Mouse (Mus musculus) lung, adult 2 months (tissue): ENCODE results near the gene 2010111I01Rik. TPM values are rescaled to one million over a fixed set of nuclear protein-coding genes. Genes with fewer than 3 reads are reported as not detected.

Experiments
- DNase-seq: peaks from one replicate; pipeline ENCODE4 v3.0.0; 2022
- H3K4me1 ChIP-seq: fragments of 200-500 bp; 2 replicates; pipeline ENCODE4 v1.6.1; 2011; ENCODE audit warnings: low read length; ENCODE audit not compliant: control insufficient read depth, insufficient read depth
- H3K4me3 ChIP-seq: fragments of 200-500 bp; replicated peaks from 2 replicates; pipeline ENCODE3; 2011; ENCODE audit warnings: low read depth, mild to moderate bottlenecking, control low read depth, low read length; ENCODE audit errors: extremely low read depth
- CTCF ChIP-seq: fragments of 200-500 bp; IDR thresholded peaks from 2 replicates; pipeline ENCODE4 v1.5.1; 2011; ENCODE audit warnings: mild to moderate bottlenecking, low read length, control low read depth; ENCODE audit not compliant: insufficient read depth
- POLR2A ChIP-seq: fragments of 200-500 bp; IDR thresholded peaks from 2 replicates; pipeline ENCODE4 v1.6.1; 2011; ENCODE audit warnings: low read depth, mild to moderate bottlenecking, control low read depth, low read length, borderline replicate concordance; ENCODE audit errors: extremely low read depth
- WGBS: fragments of 180-500 bp; shearing (Covaris S2); methylation state at CpG from one replicate; pipeline ENCODE4 v1.1.7; 2018; 5-methylcytosine and 5-hydroxymethylcytosine counted together
- polyA plus RNA-seq: library from polyadenylated mRNA; depleted of rRNA; stranded (reverse); fragments of >200 nt; gene quantifications from 2 replicates; pipeline ENCODE4 v1.2.3, GENCODE M21; 2012

2010111I01Rik gene
- polyA plus RNA-seq, 1 experiment, result 143 TPM

DNA sequence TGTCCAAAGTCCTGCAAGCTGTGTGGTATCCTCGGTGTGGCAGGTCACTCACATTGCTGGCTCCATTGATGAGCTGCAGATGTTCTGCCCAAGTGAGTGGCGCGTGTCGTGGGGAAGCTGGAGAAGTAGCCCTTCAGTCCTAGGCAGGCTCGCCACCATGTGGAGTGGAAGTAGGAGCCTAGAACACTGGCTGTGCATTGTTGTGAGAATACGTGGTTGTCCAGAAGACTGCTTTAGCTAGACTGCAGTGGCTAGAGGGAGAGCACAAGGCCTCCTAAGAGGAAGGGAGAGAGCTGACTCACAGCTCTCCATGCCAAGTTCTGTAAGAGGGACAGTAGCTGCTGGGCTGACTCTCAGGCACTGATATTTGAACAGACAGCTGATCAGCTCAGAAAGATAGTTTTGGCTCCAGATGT lies 293.5 kb downstream of the 2010111I01Rik start:
- Histone ChIP-seq H3K4me1 (peaks cover 56% of the 10 kb centered on the region), H3K4me3 (no peak overlapping the region)
- WGBS, result 51% methylated on average over 6 of the region's 6 CpGs
- TF ChIP-seq CTCF (no peak), POLR2A (no peak)
- DNase-seq, result peak; percentile 20

DNA sequence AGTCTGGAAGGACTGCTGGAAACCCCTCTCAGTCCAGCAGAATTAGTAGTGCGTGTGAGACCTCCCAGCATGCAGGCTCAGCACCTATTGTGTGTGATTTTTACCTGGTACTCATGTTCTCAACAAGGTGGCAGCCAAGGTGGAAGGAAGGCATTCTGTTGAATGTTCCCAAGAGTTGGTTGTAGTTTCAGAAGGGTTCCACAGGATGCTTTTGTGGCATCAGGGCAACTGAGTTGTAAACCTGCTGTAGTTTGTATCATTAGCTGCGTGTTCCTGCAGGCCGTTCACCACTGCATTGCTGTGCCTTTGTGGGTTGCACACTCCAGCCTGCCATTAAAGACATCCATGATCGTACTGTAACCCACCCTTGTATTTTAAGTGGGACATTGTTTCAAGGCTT lies 294.0 kb downstream of the 2010111I01Rik start:
- no peak overlapping the region for H3K4me3 ChIP-seq
- TF ChIP-seq CTCF, result no peak
- TF ChIP-seq POLR2A, result no peak
- WGBS, result 73% methylated on average over 4 of the region's 4 CpGs
- H3K4me1 ChIP-seq, result peaks cover 54% of the 10 kb centered on the region
- no peak for DNase-seq

DNA sequence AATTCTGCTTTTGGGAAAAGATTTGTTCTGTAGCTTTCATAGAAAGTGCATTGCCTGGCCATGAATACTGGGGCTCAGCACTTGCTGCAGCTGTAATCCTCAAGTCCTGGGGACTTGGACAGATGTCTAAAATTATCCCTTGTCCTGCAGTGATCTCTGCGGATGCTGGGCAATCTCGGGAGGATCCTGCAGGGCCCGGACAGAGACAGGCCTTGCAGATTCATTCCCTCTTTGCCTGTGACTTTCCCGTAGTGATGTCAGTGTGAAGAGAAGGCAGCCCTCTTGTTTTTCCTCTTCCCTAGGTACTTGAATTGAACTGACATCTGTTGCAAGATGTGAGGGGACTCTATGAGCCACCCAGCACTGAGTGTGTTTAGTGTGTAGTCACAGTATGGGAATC lies 295.4 kb downstream of the 2010111I01Rik start:
- no peak for DNase-seq
- Histone ChIP-seq H3K4me3 (no peak overlapping the region), H3K4me1 (peaks cover 49% of the 10 kb centered on the region)
- WGBS, result 45% methylated on average over 4 of the region's 4 CpGs
- TF ChIP-seq CTCF (no peak), POLR2A (no peak)

DNA sequence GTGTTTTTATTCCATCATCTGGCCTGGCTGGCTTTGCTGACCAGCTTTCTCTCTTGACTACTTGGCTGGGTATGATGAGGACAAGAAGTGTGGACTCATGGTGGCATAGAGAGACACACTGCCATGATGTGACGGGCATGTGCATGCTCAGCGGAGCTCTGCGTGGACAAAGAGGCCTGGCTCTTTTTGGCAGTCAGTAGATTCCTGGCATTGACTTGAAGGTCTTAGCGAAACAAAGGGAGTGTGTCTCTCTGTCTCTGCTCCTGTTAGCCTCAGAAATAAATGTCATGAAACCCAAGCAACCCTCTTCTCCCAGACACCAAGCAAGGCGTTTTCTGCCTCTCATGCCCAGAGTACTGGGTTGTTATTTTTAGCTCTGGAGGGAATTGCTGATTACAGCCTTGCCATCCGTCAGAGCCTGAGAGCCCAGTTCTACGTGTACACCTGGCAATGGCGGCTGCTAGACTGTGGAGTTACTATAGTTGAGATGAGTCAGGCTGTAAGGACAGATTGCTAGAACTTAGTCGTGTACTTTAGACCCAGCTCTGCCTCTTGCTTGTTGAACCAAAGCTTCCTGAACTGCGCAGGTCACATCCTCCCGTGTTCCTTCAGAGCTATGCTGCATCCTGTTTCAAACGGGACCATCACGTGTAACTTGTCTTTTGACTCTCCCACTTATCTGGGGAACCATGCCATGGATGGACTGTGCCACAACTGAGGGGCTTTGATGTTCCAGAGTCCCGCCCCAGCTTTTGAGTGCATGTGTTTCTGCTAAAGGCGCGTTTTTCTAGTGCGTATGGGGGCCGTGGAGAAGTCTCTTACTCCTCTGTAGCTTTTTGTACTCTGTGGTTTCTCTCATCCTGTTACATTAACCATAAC lies 296.3 kb downstream of the 2010111I01Rik start:
- peaks cover 43% of the 10 kb centered on the region for H3K4me1 ChIP-seq
- 31% methylated on average over 18 of the region's 18 CpGs for WGBS

DNA sequence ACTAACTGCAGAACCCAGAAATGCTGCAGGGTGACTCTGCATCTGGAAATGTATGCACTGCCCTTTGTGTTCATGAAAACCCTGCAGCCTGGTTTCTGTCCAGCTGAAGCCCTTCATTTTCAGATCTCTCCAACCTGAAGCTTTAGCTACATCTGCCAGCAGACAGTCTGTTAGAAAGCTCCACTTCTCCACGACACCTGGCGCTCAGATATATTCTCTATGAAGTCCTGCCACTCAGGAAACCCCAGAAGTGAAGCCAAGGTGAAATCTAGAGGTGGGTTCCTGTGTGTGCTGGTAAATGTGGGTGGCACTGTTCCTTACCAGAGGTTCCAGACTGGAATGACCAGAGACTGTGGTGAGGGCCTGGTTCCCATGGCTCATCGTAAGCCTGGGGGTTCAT lies 297.0 kb downstream of the 2010111I01Rik start:
- Histone ChIP-seq H3K4me3 (no peak overlapping the region), H3K4me1 (peaks cover 48% of the 10 kb centered on the region)
- no peak for DNase-seq
- TF ChIP-seq POLR2A (no peak), CTCF (no peak)
- 90% methylated on average over 3 of the region's 3 CpGs for WGBS

More for the DNA sequence above, 296.3 kb downstream of the 2010111I01Rik start:
- TF ChIP-seq POLR2A (no peak), CTCF (no peak)
- peak; percentile 9 for DNase-seq
- H3K4me3 ChIP-seq, result no peak overlapping the region

DNA sequence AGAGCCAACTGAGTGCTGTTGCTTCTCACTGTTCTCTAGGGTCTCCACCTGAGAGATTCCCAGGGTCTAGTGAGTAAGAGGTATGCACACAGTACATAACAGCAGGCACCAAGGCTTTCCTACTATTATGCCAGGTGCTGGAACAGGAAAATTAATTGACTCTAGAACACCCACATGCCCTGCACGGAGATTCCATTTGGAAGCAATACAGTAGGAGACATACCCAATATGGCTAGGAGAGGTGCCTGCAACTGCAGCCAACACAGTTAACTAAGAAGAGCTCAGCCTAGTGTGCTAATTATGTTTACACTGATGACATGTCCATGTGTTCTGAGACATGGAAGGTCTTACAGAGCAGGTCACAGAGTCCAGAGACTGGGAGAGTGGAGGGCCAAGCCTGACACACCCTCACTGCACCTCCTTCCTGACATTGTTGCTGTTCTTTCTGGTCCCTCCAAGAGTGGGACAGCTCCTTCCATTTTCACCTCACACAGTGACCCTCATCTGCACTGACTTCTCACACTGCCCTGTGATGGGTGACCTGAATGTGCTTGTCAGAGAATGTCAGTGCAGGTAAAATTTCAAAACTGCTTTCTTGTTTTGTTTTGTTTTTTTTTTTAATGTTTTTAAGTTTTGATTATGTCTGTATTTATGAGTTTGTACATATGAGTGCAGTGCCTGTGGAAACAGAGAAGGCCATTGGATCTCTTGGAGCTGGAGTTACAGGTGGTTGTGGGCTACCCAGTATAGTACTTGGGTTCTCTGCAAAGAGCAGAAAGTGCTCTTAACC lies 297.7 kb downstream of the 2010111I01Rik start:
- H3K4me1 ChIP-seq, result peaks cover 52% of the 10 kb centered on the region
- WGBS, result 52% methylated on average over 1 of the region's 1 CpGs
- TF ChIP-seq CTCF, result no peak
- TF ChIP-seq POLR2A, result no peak
- H3K4me3 ChIP-seq, result no peak overlapping the region
- DNase-seq, result no peak

DNA sequence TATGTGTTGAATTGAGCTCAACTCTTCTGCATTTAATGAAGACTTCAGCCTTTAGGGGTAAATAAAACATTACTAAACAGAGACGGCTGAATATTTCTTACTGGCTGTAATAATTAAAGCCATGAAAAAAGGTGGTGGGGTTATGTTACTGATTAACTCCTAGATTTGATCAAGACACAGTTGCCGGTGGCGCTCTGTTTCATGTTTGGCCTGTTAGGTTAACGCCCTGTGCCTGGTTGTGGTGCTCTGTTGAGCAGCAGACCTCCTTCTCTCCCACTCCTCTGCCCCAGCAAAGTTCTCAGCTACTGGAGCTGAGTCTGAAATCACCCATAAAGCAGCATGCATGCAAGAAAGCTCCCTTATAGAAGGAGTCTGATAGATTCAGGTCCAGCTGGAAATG lies 303.7 kb downstream of the 2010111I01Rik start:
- H3K4me3 ChIP-seq, result no peak overlapping the region
- DNase-seq, result no peak
- TF ChIP-seq CTCF (no peak), POLR2A (no peak)
- 67% methylated on average over 4 of the region's 4 CpGs for WGBS
- peaks cover 38% of the 10 kb centered on the region for H3K4me1 ChIP-seq

DNA sequence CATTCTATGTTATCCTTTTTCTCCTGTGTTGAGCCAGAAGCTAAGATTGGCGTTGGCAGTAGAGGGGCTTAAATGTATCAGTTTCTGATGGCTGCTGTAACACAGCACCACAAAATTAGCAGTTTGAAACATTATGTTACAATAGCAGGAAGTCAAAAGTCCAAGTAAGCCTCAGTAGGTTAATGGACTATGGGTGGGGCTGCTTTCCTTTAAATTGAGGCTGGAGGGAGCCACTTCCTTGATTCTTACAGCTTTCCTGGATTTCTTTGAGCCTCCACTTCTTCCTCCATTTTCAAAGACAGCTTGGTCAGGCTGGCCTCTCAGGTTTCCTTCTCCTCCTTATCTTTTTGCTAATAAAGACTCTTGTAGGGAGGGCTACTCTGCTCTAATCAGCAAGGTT lies 304.1 kb downstream of the 2010111I01Rik start:
- Histone ChIP-seq H3K4me1 (peaks cover 35% of the 10 kb centered on the region), H3K4me3 (no peak overlapping the region)
- no peak for DNase-seq
- no peak for TF ChIP-seq CTCF
- no peak for TF ChIP-seq POLR2A
- WGBS, result 51% methylated on average over 1 of the region's 1 CpGs

DNA sequence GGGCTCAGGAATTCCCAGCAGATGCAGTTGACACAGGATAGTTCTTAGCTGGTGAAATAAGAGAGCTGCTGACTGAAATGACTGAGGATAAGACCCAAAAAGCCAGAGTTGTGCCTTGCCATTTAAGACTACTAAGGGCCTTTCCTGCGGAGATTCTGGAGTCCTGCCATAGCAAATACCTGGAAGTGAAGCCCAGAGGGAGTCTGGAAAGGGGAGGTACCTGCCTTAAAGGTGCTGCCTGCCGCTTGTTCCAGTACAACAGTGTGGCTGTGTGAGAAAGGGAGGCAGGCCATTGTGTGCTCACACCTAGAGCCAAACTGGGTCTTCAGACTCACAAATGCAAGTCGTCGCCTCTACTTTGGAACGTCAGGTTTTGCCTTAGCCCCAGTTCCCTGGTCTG lies 305.5 kb downstream of the 2010111I01Rik start:
- 57% methylated on average over 5 of the region's 5 CpGs for WGBS
- TF ChIP-seq CTCF (no peak), POLR2A (no peak)
- DNase-seq, result peak; percentile 61
- Histone ChIP-seq H3K4me1 (peaks cover 35% of the 10 kb centered on the region), H3K4me3 (peak overlapping the region; percentile 19)

DNA sequence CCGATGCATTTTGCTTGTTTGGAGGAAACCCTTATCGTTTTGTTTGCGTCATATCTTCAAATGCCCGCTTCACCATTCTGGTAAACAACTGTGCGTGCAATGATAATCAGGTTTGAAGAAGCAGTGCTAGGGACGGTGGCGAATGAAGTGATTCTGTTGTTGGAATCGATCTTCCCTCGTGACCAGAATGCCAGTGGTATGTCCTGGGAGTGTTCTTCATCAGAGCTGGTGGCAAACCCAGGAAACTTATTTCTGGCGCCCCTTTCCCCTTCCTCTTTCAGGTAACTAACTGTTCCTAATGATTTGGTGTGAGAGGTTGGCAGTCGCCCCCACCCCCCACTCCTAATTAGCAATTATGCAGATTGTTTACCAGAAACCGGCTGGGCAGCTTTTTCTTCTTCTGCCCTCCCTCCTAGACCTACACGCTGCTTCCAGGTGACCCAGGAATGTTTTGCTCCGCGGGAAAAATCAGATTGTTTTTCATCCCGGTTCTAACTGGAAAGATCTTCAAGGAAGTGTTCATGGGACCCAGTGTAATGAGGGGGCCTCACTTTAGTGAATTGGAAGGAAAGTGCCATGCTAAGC lies 307.4 kb downstream of the 2010111I01Rik start:
- Histone ChIP-seq H3K4me3 (no peak overlapping the region), H3K4me1 (peaks cover 34% of the 10 kb centered on the region)
- DNase-seq, result no peak
- 25% methylated on average over 16 of the region's 16 CpGs for WGBS
- TF ChIP-seq POLR2A, result no peak
- no peak for TF ChIP-seq CTCF
